Mouse (Mus musculus) kidney, adult 18-20 months (tissue): Measurements from ENCODE around the gene Itpk1.
A peak's percentile ranks its signal among the peaks of the same experiment; 100 is the strongest.

Experiments used
- DNase-seq: peaks from one replicate; pipeline ENCODE4 v3.0.0; 2021

Itpk1 gene

GRCm38 (mm10) chr12:102541168-102541567 lies 163.6 kb downstream of the Itpk1 start:
- DNase-seq = no peak

- DNase-seq = no peak
Observed at GRCm38 (mm10) chr12:102540278-102540677, 164.5 kb downstream of the Itpk1 start.

GRCm38 (mm10) chr12:102535796-102536195 lies 168.9 kb downstream of the Itpk1 start:
- peak; percentile 27 for DNase-seq

GRCm38 (mm10) chr12:102527989-102528388 lies 176.7 kb downstream of the Itpk1 start:
- DNase-seq = no peak

GRCm38 (mm10) chr12:102524760-102525159 lies 180.0 kb downstream of the Itpk1 start:
- DNase-seq = peak; percentile 19

GRCm38 (mm10) chr12:102524216-102524615 lies 180.5 kb downstream of the Itpk1 start:
- no peak for DNase-seq

GRCm38 (mm10) chr12:102521777-102522319 lies 182.9 kb downstream of the Itpk1 start:
- peak; percentile 29 for DNase-seq

GRCm38 (mm10) chr12:102519929-102520720 lies 184.6 kb downstream of the Itpk1 start:
- DNase-seq = no peak
